Mouse (Mus musculus): ENCODE data around the gene Chuk. TPM values are rescaled to one million over a fixed set of nuclear protein-coding genes. Genes with fewer than 3 reads are reported as not detected.
"Not testable (repeated sequence)": the region's sequence is repeated elsewhere in the genome, so short reads cannot be mapped to it uniquely, and the experiment has no call there.

Chuk gene
- polyA plus RNA-seq, 1 experiment, result 102 TPM

- Histone ChIP-seq H3K4me3 (ENCODE audit: insufficient read depth, low read length) (peak overlapping the region; percentile 90; the same call in 1 of the 2 replicates), H3K4me1 (ENCODE audit: control insufficient read depth, insufficient read depth, low read length) (no peaks in the 10 kb centered on the region), H3K27ac (ENCODE audit: insufficient read depth, low read length) (no peak overlapping the region)
- TF ChIP-seq POLR2A (IDR thresholded peaks at IDR 0.05; ENCODE audit: extremely low read depth, insufficient read depth, low read length), result no peak
- no peak for TF ChIP-seq CTCF (IDR thresholded peaks at IDR 0.05; ENCODE audit: extremely low read depth, insufficient read depth, low read length)
Observed at GRCm38 (mm10) chr19:44135960-44136485, 28.7 kb upstream of the Chuk start.

- H3K27ac ChIP-seq (ENCODE audit: insufficient read depth, low read length), result peak within 1 kb of the TSS; percentile 43
- H3K4me3 ChIP-seq (ENCODE audit: insufficient read depth, low read length), result peak within 1 kb of the TSS; percentile 90
- TF ChIP-seq POLR2A (IDR thresholded peaks at IDR 0.05; ENCODE audit: extremely low read depth, insufficient read depth, low read length) (no peak; the same call in 1 of the 2 replicates), CTCF (IDR thresholded peaks at IDR 0.05; ENCODE audit: extremely low read depth, insufficient read depth, low read length) (no peak)
- H3K4me1 ChIP-seq (ENCODE audit: control insufficient read depth, insufficient read depth, low read length), result no peaks in the 10 kb centered on the region
Observed at GRCm38 (mm10) chr19:44135072-44135959, 28.0 kb upstream of the Chuk start, which contains the start of gene Cwf19l1. Gene Cwf19l1 (minus strand): TSS chr19:44135876.

GRCm38 (mm10) chr19:44132917-44133316 is 25.6 kb upstream of the Chuk start:
- Histone ChIP-seq H3K27ac (ENCODE audit: insufficient read depth, low read length) (no peak overlapping the region), H3K4me3 (ENCODE audit: insufficient read depth, low read length) (no peak overlapping the region), H3K4me1 (ENCODE audit: control insufficient read depth, insufficient read depth, low read length) (no peaks in the 10 kb centered on the region)
- no peak for TF ChIP-seq POLR2A (IDR thresholded peaks at IDR 0.05; ENCODE audit: extremely low read depth, insufficient read depth, low read length)
- TF ChIP-seq CTCF (IDR thresholded peaks at IDR 0.05; ENCODE audit: extremely low read depth, insufficient read depth, low read length), result no peak

GRCm38 (mm10) chr19:44128560-44128959 is 21.3 kb upstream of the Chuk start:
- TF ChIP-seq POLR2A (IDR thresholded peaks at IDR 0.05; ENCODE audit: extremely low read depth, insufficient read depth, low read length), result no peak
- TF ChIP-seq CTCF (IDR thresholded peaks at IDR 0.05; ENCODE audit: extremely low read depth, insufficient read depth, low read length), result no peak
- Histone ChIP-seq H3K27ac (ENCODE audit: insufficient read depth, low read length) (no peak overlapping the region), H3K4me1 (ENCODE audit: control insufficient read depth, insufficient read depth, low read length) (no peaks in the 10 kb centered on the region), H3K4me3 (ENCODE audit: insufficient read depth, low read length) (no peak overlapping the region)

- Histone ChIP-seq H3K4me3 (ENCODE audit: insufficient read depth, low read length) (no peak overlapping the region), H3K27ac (ENCODE audit: insufficient read depth, low read length) (no peak overlapping the region), H3K4me1 (ENCODE audit: control insufficient read depth, insufficient read depth, low read length) (no peaks in the 10 kb centered on the region)
- TF ChIP-seq CTCF (IDR thresholded peaks at IDR 0.05; ENCODE audit: extremely low read depth, insufficient read depth, low read length), result no peak
- TF ChIP-seq POLR2A (IDR thresholded peaks at IDR 0.05; ENCODE audit: extremely low read depth, insufficient read depth, low read length), result no peak
Observed at GRCm38 (mm10) chr19:44127729-44128497, 20.6 kb upstream of the Chuk start.

- Histone ChIP-seq H3K4me3 (ENCODE audit: insufficient read depth, low read length) (no peak overlapping the region), H3K27ac (ENCODE audit: insufficient read depth, low read length) (no peak overlapping the region), H3K4me1 (ENCODE audit: control insufficient read depth, insufficient read depth, low read length) (no peaks in the 10 kb centered on the region)
- TF ChIP-seq CTCF (IDR thresholded peaks at IDR 0.05; ENCODE audit: extremely low read depth, insufficient read depth, low read length) (no peak), POLR2A (IDR thresholded peaks at IDR 0.05; ENCODE audit: extremely low read depth, insufficient read depth, low read length) (no peak)
Observed at GRCm38 (mm10) chr19:44121137-44121536, 13.9 kb upstream of the Chuk start.

- not testable (repeated sequence) for H3K4me3 ChIP-seq (ENCODE audit: insufficient read depth, low read length); H3K4me1 ChIP-seq (ENCODE audit: control insufficient read depth, insufficient read depth, low read length); H3K27ac ChIP-seq (ENCODE audit: insufficient read depth, low read length)
Observed at GRCm38 (mm10) chr19:44120686-44121085, 13.4 kb upstream of the Chuk start.

- H3K4me1 ChIP-seq (ENCODE audit: control insufficient read depth, insufficient read depth, low read length), result no peaks in the 10 kb centered on the region
- TF ChIP-seq POLR2A (IDR thresholded peaks at IDR 0.05; ENCODE audit: extremely low read depth, insufficient read depth, low read length) (no peak), CTCF (IDR thresholded peaks at IDR 0.05; ENCODE audit: extremely low read depth, insufficient read depth, low read length) (no peak)
- no peak overlapping the region for H3K4me3 ChIP-seq (ENCODE audit: insufficient read depth, low read length)
- H3K27ac ChIP-seq (ENCODE audit: insufficient read depth, low read length), result no peak overlapping the region
Observed at GRCm38 (mm10) chr19:44117793-44118192, 10.5 kb upstream of the Chuk start.

GRCm38 (mm10) chr19:44111706-44112105 is 4.4 kb upstream of the Chuk start:
- H3K4me3 ChIP-seq (ENCODE audit: insufficient read depth, low read length), result no peak overlapping the region
- H3K27ac ChIP-seq (ENCODE audit: insufficient read depth, low read length), result no peak overlapping the region
- H3K4me1 ChIP-seq (ENCODE audit: control insufficient read depth, insufficient read depth, low read length), result peaks cover 3% of the 10 kb centered on the region
- no peak for TF ChIP-seq POLR2A (IDR thresholded peaks at IDR 0.05; ENCODE audit: extremely low read depth, insufficient read depth, low read length)
- peak; percentile 35 for TF ChIP-seq CTCF (IDR thresholded peaks at IDR 0.05; ENCODE audit: extremely low read depth, insufficient read depth, low read length)
